In genomic region chr1:188773631-188774030, GRCm38 (mm10) we compare ENCODE assay signal across 33 mouse cellular contexts.
DNase-seq lines count a peak whose midpoint lies in the region; ATAC-seq lines count a peak whose summit lies in the region.
"Had no signal": no experiment of that assay in that cellular context is flagged by ENCODE, and none has a peak within 500 bp of the region (broad histone marks: within the 10 kb centered on the region; RNA-seq: fewer than 3 reads in every experiment).

No protein-coding gene starts in this region.

- no peak overlapping the region for H3K9ac ChIP-seq in embryonic facial prominence, embryonic 11.5 days (replicated peaks; ENCODE audit: low read length)
- H3K9ac ChIP-seq: embryonic facial prominence, embryonic 15.5 days; forebrain, embryonic 12.5 days; forebrain, postnatal 0 days; hindbrain, embryonic 13.5 days; liver, embryonic 14.5 days; lung, embryonic 14.5 days; midbrain, embryonic 12.5 days; neural tube, embryonic 12.5 days had no signal

- H3K36me3 ChIP-seq in embryonic facial prominence, embryonic 11.5 days (replicated peaks; ENCODE audit: control insufficient read depth, insufficient read depth, low read depth, low read length): no peaks in the 10 kb centered on the region
- H3K36me3 ChIP-seq in limb, embryonic 10.5 days: no peaks in the 10 kb centered on the region
- H3K36me3 ChIP-seq: embryonic facial prominence, embryonic 15.5 days; forebrain, embryonic 12.5 days; G1E; hindbrain, embryonic 13.5 days; midbrain, embryonic 12.5 days; neural tube, embryonic 12.5 days had no signal

- H3K4me3 ChIP-seq in embryonic facial prominence, embryonic 11.5 days (ENCODE audit: low read depth, low read length): no peak overlapping the region
- H3K4me3 ChIP-seq in limb, embryonic 10.5 days: no peak overlapping the region
- H3K4me3 ChIP-seq: embryonic facial prominence, embryonic 15.5 days; forebrain, embryonic 12.5 days; hindbrain, embryonic 13.5 days; midbrain, embryonic 12.5 days; myocyte; neural tube, embryonic 12.5 days had no signal

- H3K27me3 ChIP-seq in embryonic facial prominence, embryonic 11.5 days (ENCODE audit: control insufficient read depth, insufficient read depth, low read length): no peaks in the 10 kb centered on the region
- no peaks in the 10 kb centered on the region for H3K27me3 ChIP-seq in limb, embryonic 10.5 days (ENCODE audit: low read depth, poor library complexity, severe bottlenecking)
- H3K27me3 ChIP-seq: embryonic facial prominence, embryonic 15.5 days; forebrain, embryonic 12.5 days; hindbrain, embryonic 13.5 days; midbrain, embryonic 12.5 days; neural tube, embryonic 12.5 days had no signal

- no peak overlapping the region for H3K27ac ChIP-seq in embryonic facial prominence, embryonic 11.5 days (replicated peaks; ENCODE audit: low read depth, low read length)
- H3K27ac ChIP-seq in limb, embryonic 10.5 days: peak overlapping the region; percentile 76
- H3K27ac ChIP-seq: embryonic facial prominence, embryonic 15.5 days; forebrain, embryonic 12.5 days; hindbrain, embryonic 13.5 days; kidney, postnatal 0 days; liver, embryonic 14.5 days; midbrain, embryonic 12.5 days; neural tube, embryonic 12.5 days had no signal

- H3K4me2 ChIP-seq in embryonic facial prominence, embryonic 11.5 days (ENCODE audit: low read depth, low read length): no peak overlapping the region
- H3K4me2 ChIP-seq: embryonic facial prominence, embryonic 15.5 days; forebrain, embryonic 12.5 days; hindbrain, embryonic 13.5 days; lung, embryonic 14.5 days; midbrain, embryonic 12.5 days; neural tube, embryonic 12.5 days had no signal

- H3K9me3 ChIP-seq in embryonic facial prominence, embryonic 11.5 days (replicated peaks; ENCODE audit: control insufficient read depth, low read length): no peaks in the 10 kb centered on the region
- no peaks in the 10 kb centered on the region for H3K9me3 ChIP-seq in limb, embryonic 10.5 days (replicated peaks)
- H3K9me3 ChIP-seq: embryonic facial prominence, embryonic 15.5 days; hindbrain, embryonic 13.5 days; midbrain, embryonic 12.5 days; neural tube, embryonic 12.5 days had no signal

- no peaks in the 10 kb centered on the region for H3K4me1 ChIP-seq in embryonic facial prominence, embryonic 11.5 days (ENCODE audit: control insufficient read depth, insufficient read depth, low read length)
- peaks cover 20% of the 10 kb centered on the region for H3K4me1 ChIP-seq in limb, embryonic 10.5 days
- H3K4me1 ChIP-seq: forebrain, embryonic 12.5 days; hindbrain, embryonic 13.5 days; midbrain, embryonic 12.5 days; neural tube, embryonic 12.5 days had no signal

- 51% methylated on average over 7 of the region's 7 CpGs for WGBS in embryonic facial prominence, embryonic 11.5 days
- 49% methylated on average over 7 of the region's 7 CpGs for WGBS in limb, embryonic 10.5 days

- ATAC-seq in embryonic facial prominence, embryonic 11.5 days (replicated peaks; ENCODE audit: insufficient number of reproducible peaks, low FRiP score, low TSS enrichment, low read depth): no peak
- ATAC-seq: forebrain, postnatal 0 days had no signal

- DNase-seq in embryo, embryonic 10 days (ENCODE audit: low spot score): peak; percentile 20
- no peak for DNase-seq in embryo, embryonic 9.5 days (ENCODE audit: extremely low spot score)
- DNase-seq in embryonic facial prominence, embryonic 11.5 days (ENCODE audit: low spot score): peak; percentile 74
- DNase-seq in limb, embryonic 10.5 days (ENCODE audit: low spot score): peak; percentile 50
- peak; percentile 11 for DNase-seq in mesoderm, embryonic 11.5 days (ENCODE audit: low read depth, low spot score)
- DNase-seq in kidney, adult 9 months: no peak
- no peak for DNase-seq in adrenal gland, postnatal 4 days (ENCODE audit: low spot score in 2 of 2)
- no peak for DNase-seq in testis, postnatal 14 days (ENCODE audit: low spot score)
- DNase-seq: adrenal gland, postnatal 10 days; cerebellum, adult 11 months; cerebellum, adult 9-10 months; cerebellum, postnatal 36 days; forebrain, postnatal 0 days; gastrocnemius, postnatal 14 days; heart, postnatal 14 days; kidney, adult 2 months; kidney, postnatal 4 days; liver; lung, postnatal 14 days; right cerebral cortex, adult 18-20 months; spleen, adult 18-20 months; thymus, adult 18-20 months; thymus, postnatal 25 days had no signal

Comparison
In these comparisons a context has a peak if more than half of its experiments do, and no peak if none do; other contexts are left out.
1. DNase-seq: peak in embryo, embryonic 10 days (single experiment), embryonic facial prominence, embryonic 11.5 days (single experiment), limb, embryonic 10.5 days (single experiment) and mesoderm, embryonic 11.5 days (single experiment); none in embryo, embryonic 9.5 days (single experiment), kidney, adult 9 months (single experiment), adrenal gland, postnatal 4 days (0 of 2) and testis, postnatal 14 days (single experiment).